Mouse (Mus musculus): Measurements from ENCODE around the gene Tenm2. TPM values are rescaled to one million over a fixed set of nuclear protein-coding genes. Genes with fewer than 3 reads are reported as not detected.

The Tenm2 gene
- polyA plus RNA-seq, 1 experiment from 2014 or later = 5.5 TPM

- Histone ChIP-seq H3K4me2 (replicated peaks) (no peak overlapping the region), H3K4me1 (peaks cover 10% of the 10 kb centered on the region), H3K4me3 (replicated peaks) (no peak overlapping the region), H3K9ac (no peak overlapping the region), H3K27ac (replicated peaks) (no peak overlapping the region), H3K36me3 (no peaks in the 10 kb centered on the region), H3K27me3 (no peaks in the 10 kb centered on the region), H3K9me3 (replicated peaks) (no peaks in the 10 kb centered on the region)
- ATAC-seq (ENCODE audit: insufficient number of reproducible peaks, low FRiP score, low TSS enrichment, low read depth) = no peak
- WGBS = 55% methylated on average over 2 of the region's 2 CpGs
Observed at GRCm38 (mm10) chr11:36272149-36272548, 963.6 kb downstream of the Tenm2 start.

GRCm38 (mm10) chr11:36269945-36270344 lies 965.8 kb downstream of the Tenm2 start:
- Histone ChIP-seq H3K4me1 (no peaks in the 10 kb centered on the region), H3K9ac (no peak overlapping the region), H3K36me3 (no peaks in the 10 kb centered on the region), H3K4me2 (replicated peaks) (no peak overlapping the region), H3K4me3 (replicated peaks) (no peak overlapping the region), H3K27ac (replicated peaks) (no peak overlapping the region), H3K27me3 (no peaks in the 10 kb centered on the region), H3K9me3 (replicated peaks) (no peaks in the 10 kb centered on the region)
- no peak for ATAC-seq (ENCODE audit: insufficient number of reproducible peaks, low FRiP score, low TSS enrichment, low read depth)
- 68% methylated on average over 6 of the region's 6 CpGs for WGBS

GRCm38 (mm10) chr11:36264776-36265466 lies 970.8 kb downstream of the Tenm2 start:
- Histone ChIP-seq H3K9me3 (replicated peaks) (no peaks in the 10 kb centered on the region), H3K4me3 (replicated peaks) (no peak overlapping the region), H3K36me3 (no peaks in the 10 kb centered on the region), H3K4me2 (replicated peaks) (no peak overlapping the region), H3K4me1 (peaks cover 7% of the 10 kb centered on the region; the same call in 1 of the 2 replicates), H3K27ac (replicated peaks) (peak overlapping the region; percentile 73), H3K9ac (no peak overlapping the region), H3K27me3 (no peaks in the 10 kb centered on the region)
- 69% methylated on average over 17 of the region's 17 CpGs for WGBS
- ATAC-seq (ENCODE audit: insufficient number of reproducible peaks, low FRiP score, low TSS enrichment, low read depth) = no peak

- peaks cover 7% of the 10 kb centered on the region; the same call in 1 of the 2 replicates for H3K4me1 ChIP-seq
- H3K4me3 ChIP-seq (replicated peaks) = no peak overlapping the region
- no peaks in the 10 kb centered on the region for H3K36me3 ChIP-seq
- no peak overlapping the region for H3K4me2 ChIP-seq (replicated peaks)
- H3K27ac ChIP-seq (replicated peaks) = no peak overlapping the region
- no peaks in the 10 kb centered on the region for H3K27me3 ChIP-seq
- WGBS = 33% methylated on average over 10 of the region's 10 CpGs
- no peaks in the 10 kb centered on the region for H3K9me3 ChIP-seq (replicated peaks)
- no peak for ATAC-seq (ENCODE audit: insufficient number of reproducible peaks, low FRiP score, low TSS enrichment, low read depth)
- no peak overlapping the region for H3K9ac ChIP-seq
Observed at GRCm38 (mm10) chr11:36263840-36264239, 971.9 kb downstream of the Tenm2 start.

GRCm38 (mm10) chr11:36257187-36257586 lies 978.6 kb downstream of the Tenm2 start:
- no peaks in the 10 kb centered on the region for H3K36me3 ChIP-seq
- H3K4me2 ChIP-seq (replicated peaks) = no peak overlapping the region
- no peaks in the 10 kb centered on the region for H3K9me3 ChIP-seq (replicated peaks)
- no peaks in the 10 kb centered on the region for H3K27me3 ChIP-seq
- 31% methylated on average over 5 of the region's 5 CpGs for WGBS
- no peak for ATAC-seq (ENCODE audit: insufficient number of reproducible peaks, low FRiP score, low TSS enrichment, low read depth)
- H3K4me3 ChIP-seq (replicated peaks) = no peak overlapping the region
- peaks cover 11% of the 10 kb centered on the region; the same call in 1 of the 2 replicates for H3K4me1 ChIP-seq
- H3K9ac ChIP-seq = no peak overlapping the region
- 0 out of 2 replicates have a peak overlapping the region, but pooled peaks have one; percentile 28 for H3K27ac ChIP-seq (replicated peaks)

- WGBS = 44% methylated on average over 5 of the region's 5 CpGs
- ATAC-seq (ENCODE audit: insufficient number of reproducible peaks, low FRiP score, low TSS enrichment, low read depth) = no peak; the same call in 1 of the 2 replicates
- H3K9ac ChIP-seq = no peak overlapping the region
Observed at GRCm38 (mm10) chr11:36256747-36257146, 979.0 kb downstream of the Tenm2 start.

GRCm38 (mm10) chr11:36254019-36254418 lies 981.7 kb downstream of the Tenm2 start:
- H3K4me3 ChIP-seq (replicated peaks) = no peak overlapping the region
- H3K9ac ChIP-seq = no peak overlapping the region
- no peak overlapping the region for H3K4me2 ChIP-seq (replicated peaks)
- peaks cover 11% of the 10 kb centered on the region; the same call in 1 of the 2 replicates for H3K4me1 ChIP-seq
- 89% methylated on average over 2 of the region's 2 CpGs for WGBS
- no peak overlapping the region for H3K27ac ChIP-seq (replicated peaks)
- H3K36me3 ChIP-seq = no peaks in the 10 kb centered on the region
- H3K9me3 ChIP-seq (replicated peaks) = no peaks in the 10 kb centered on the region
- H3K27me3 ChIP-seq = no peaks in the 10 kb centered on the region
- no peak for ATAC-seq (ENCODE audit: insufficient number of reproducible peaks, low FRiP score, low TSS enrichment, low read depth)

More at GRCm38 (mm10) chr11:36256747-36257146, 979.0 kb downstream of the Tenm2 start:
- 0 out of 2 replicates have a peak overlapping the region, but pooled peaks have one; percentile 28 for H3K27ac ChIP-seq (replicated peaks)
- no peaks in the 10 kb centered on the region for H3K36me3 ChIP-seq
- H3K27me3 ChIP-seq = no peaks in the 10 kb centered on the region
- no peak overlapping the region for H3K4me3 ChIP-seq (replicated peaks)
- peaks cover 11% of the 10 kb centered on the region; the same call in 1 of the 2 replicates for H3K4me1 ChIP-seq
- H3K4me2 ChIP-seq (replicated peaks) = no peak overlapping the region
- H3K9me3 ChIP-seq (replicated peaks) = no peaks in the 10 kb centered on the region

GRCm38 (mm10) chr11:36250111-36250510 lies 985.7 kb downstream of the Tenm2 start:
- Histone ChIP-seq H3K9ac (no peak overlapping the region), H3K4me2 (replicated peaks) (no peak overlapping the region), H3K4me3 (replicated peaks) (no peak overlapping the region), H3K9me3 (replicated peaks) (no peaks in the 10 kb centered on the region), H3K36me3 (no peaks in the 10 kb centered on the region), H3K4me1 (0 out of 2 replicates have a peak, but pooled peaks cover 3% of the 10 kb centered on the region), H3K27me3 (no peaks in the 10 kb centered on the region), H3K27ac (replicated peaks) (no peak overlapping the region)
- WGBS = 70% methylated on average over 7 of the region's 7 CpGs
- no peak for ATAC-seq (ENCODE audit: insufficient number of reproducible peaks, low FRiP score, low TSS enrichment, low read depth)

- Histone ChIP-seq H3K27ac (replicated peaks) (no peak overlapping the region), H3K9ac (no peak overlapping the region), H3K27me3 (no peaks in the 10 kb centered on the region), H3K4me3 (replicated peaks) (no peak overlapping the region), H3K36me3 (no peaks in the 10 kb centered on the region), H3K4me2 (replicated peaks) (no peak overlapping the region), H3K4me1 (peaks cover 20% of the 10 kb centered on the region), H3K9me3 (replicated peaks) (no peaks in the 10 kb centered on the region)
- ATAC-seq (ENCODE audit: insufficient number of reproducible peaks, low FRiP score, low TSS enrichment, low read depth) = no peak
- whole genome bisulfite sequencing = 75% methylated on average over 3 of the region's 3 CpGs
Observed at GRCm38 (mm10) chr11:36246152-36246551, 989.6 kb downstream of the Tenm2 start.

- 72% methylated on average over 11 of the region's 11 CpGs for WGBS
- H3K36me3 ChIP-seq = no peaks in the 10 kb centered on the region
- H3K4me3 ChIP-seq (replicated peaks) = no peak overlapping the region
- peak overlapping the region; percentile 35; the same call in 1 of the 2 replicates for H3K4me2 ChIP-seq (replicated peaks)
- no peaks in the 10 kb centered on the region for H3K27me3 ChIP-seq
- no peak overlapping the region for H3K9ac ChIP-seq
- no peak for ATAC-seq (ENCODE audit: insufficient number of reproducible peaks, low FRiP score, low TSS enrichment, low read depth)
- H3K27ac ChIP-seq (replicated peaks) = peak overlapping the region; percentile 75
- peaks cover 20% of the 10 kb centered on the region for H3K4me1 ChIP-seq
- H3K9me3 ChIP-seq (replicated peaks) = no peaks in the 10 kb centered on the region
Observed at GRCm38 (mm10) chr11:36244491-36244882, 991.3 kb downstream of the Tenm2 start.

GRCm38 (mm10) chr11:36243747-36244490 lies 991.8 kb downstream of the Tenm2 start:
- Histone ChIP-seq H3K9ac (no peak overlapping the region), H3K4me2 (replicated peaks) (peak overlapping the region; percentile 35)
- peak; percentile 81 for ATAC-seq (ENCODE audit: insufficient number of reproducible peaks, low FRiP score, low TSS enrichment, low read depth)

More at GRCm38 (mm10) chr11:36243747-36244490, 991.8 kb downstream of the Tenm2 start:
- H3K4me1 ChIP-seq = peaks cover 20% of the 10 kb centered on the region
- H3K9me3 ChIP-seq (replicated peaks) = no peaks in the 10 kb centered on the region
- no peaks in the 10 kb centered on the region for H3K27me3 ChIP-seq
- H3K36me3 ChIP-seq = no peaks in the 10 kb centered on the region
- H3K27ac ChIP-seq (replicated peaks) = peak overlapping the region; percentile 75
- no peak overlapping the region; the same call in 1 of the 2 replicates for H3K4me3 ChIP-seq (replicated peaks)
- 17% methylated on average over 18 of the region's 18 CpGs for WGBS
